Mouse (Mus musculus): ENCODE measurements around the gene Hnrnpa0. TPM values are rescaled to one million over a fixed set of nuclear protein-coding genes. Genes with fewer than 3 reads are reported as not detected.

Gene Hnrnpa0
- polyA plus RNA-seq (2012; rRNA removed), result 134 and 143 TPM in 2 replicates

GRCm38 (mm10) chr13:58128396-58128767 is at the start of gene Hnrnpa0:
TSS of gene Hnrnpa0 (minus strand) at chr13:58128556.

GRCm38 (mm10) chr13:58157447-58158098 is 29.2 kb upstream of the Hnrnpa0 start, which contains the start of gene Idnk:
TSS of gene Idnk (plus strand) at chr13:58157649.

GRCm38 (mm10) chr13:58113061-58113900 is 15.1 kb downstream of the Hnrnpa0 start, which contains the start of gene Klhl3:
TSS of gene Klhl3 (minus strand) at chr13:58113592.

Other genes with a start within 250 kb of the Hnrnpa0 start
- 0.77 and 1.3 TPM in 2 replicates for gene Spock1, start 220.2 kb downstream of the Hnrnpa0 start, polyA plus RNA-seq (2012; rRNA removed)
- gene Klhl3, start 15.0 kb downstream of the Hnrnpa0 start, polyA plus RNA-seq (2012; rRNA removed), result 0.69 and 0.80 TPM in 2 replicates
- 16.0 and 17.7 TPM in 2 replicates for gene Idnk, start 29.1 kb upstream of the Hnrnpa0 start, polyA plus RNA-seq (2012; rRNA removed)
- 146 and 159 TPM in 2 replicates for gene Ubqln1, start 87.1 kb upstream of the Hnrnpa0 start, polyA plus RNA-seq (2012; rRNA removed)
- gene Gkap1, start 147.1 kb upstream of the Hnrnpa0 start, polyA plus RNA-seq (2012; rRNA removed), result 2.6 and 3.2 TPM in 2 replicates
- gene Kif27, start 230.6 kb upstream of the Hnrnpa0 start, polyA plus RNA-seq (2012; rRNA removed), result 0.17 and 0.20 TPM in 2 replicates

Measured in colon, adult 2 months (tissue).